Mouse (Mus musculus) spleen, postnatal 14 days (tissue): Measurements from ENCODE around the gene Repin1.

Experiments used
- DNase-seq, 2 experiments: peaks; one replicate each; pipeline ENCODE4 v3.0.0; 2021 to 2022; ENCODE audit warnings: low spot score in 2 of 2

The Repin1 gene

DNA sequence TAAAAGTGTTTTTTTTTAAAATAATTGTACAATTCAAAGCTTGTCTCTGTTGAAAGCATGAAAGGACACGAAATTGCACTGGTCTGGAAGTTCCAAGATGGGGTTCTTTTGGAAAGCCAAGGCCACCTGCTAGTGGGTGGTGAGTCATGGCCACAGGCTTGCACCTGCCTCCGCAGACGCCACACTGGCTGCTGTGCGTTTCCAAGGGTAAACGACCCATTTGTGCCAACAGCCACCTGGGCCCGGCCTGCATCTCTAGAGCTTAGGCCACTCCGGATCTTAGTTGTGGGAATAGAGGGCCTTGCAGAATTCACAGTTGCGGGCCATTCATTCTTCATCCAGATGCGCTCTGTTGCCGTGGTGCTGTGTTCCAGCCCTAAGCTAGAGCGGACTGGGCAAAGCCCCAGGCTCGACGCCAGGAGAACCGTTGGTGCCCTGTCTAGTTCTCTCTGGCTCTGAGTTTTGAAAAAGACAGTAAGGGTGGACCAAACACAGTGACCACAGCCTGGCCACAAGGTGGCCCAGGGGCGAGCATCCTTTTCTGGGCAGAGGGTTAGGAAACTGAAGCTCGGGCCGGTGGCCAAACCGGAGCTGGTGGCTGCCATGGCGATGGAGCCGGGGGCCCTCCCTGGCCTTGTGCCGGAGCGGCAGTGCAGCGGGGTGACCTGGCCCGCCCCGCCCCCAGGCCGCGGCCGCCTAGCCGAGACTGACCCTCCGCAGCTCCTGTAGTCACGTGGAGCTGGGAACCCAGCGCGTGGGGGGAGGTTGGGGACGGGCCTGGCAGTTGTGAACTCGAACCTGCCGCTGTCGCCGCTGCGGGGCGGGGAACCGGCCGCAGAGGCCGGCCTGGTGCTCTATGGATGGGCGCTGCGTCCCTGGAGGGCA lies at the start of gene Repin1, which contains the start of gene Gm44965:
Repin1 (plus strand) TSS at position 726 of the 885 bp plus-strand sequence.
Gm44965 (plus strand) TSS at position 784 of the 885 bp plus-strand sequence.
- DNase-seq, result peak; percentile 44 to 64

DNA sequence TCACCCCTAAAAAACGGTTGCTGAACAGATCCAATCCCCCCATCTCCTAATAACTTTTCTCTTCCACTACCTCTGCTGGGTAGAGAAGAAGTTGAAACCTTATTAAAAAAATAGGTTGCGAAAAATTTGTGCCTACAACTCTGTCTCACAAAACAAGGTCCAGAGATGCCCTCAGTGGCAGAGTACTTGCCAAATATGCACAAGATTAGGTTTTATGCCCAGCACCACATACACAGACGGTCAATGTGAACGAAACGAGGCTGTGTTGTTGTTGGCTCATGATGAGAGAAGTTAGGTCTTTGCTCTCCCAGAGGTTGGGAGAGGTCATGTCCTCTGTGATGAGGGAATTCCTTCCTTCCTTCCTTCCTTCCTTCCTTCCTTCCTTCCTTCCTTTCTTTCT lies 48.4 kb upstream of the Repin1 start:
- DNase-seq, result no peak

DNA sequence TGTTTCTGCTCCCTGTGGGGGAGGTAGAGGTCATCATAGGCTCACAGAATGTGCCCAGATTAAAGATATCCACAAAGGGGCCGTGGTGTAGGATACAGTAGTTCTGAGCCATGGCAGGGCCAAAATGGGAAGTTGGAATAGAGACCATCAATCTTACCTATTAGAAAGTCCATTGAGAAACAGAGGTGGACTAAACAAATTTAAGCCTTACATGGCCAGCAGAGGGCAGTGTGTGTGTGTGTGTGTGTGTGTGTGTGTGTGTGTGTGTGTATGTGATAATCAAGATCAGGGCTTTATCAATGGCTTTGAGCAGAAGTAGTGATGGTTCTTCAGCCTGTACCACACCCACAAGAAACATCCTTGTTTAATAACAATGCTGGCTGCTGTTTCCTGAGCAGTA lies 47.4 kb upstream of the Repin1 start:
- DNase-seq, result no peak

DNA sequence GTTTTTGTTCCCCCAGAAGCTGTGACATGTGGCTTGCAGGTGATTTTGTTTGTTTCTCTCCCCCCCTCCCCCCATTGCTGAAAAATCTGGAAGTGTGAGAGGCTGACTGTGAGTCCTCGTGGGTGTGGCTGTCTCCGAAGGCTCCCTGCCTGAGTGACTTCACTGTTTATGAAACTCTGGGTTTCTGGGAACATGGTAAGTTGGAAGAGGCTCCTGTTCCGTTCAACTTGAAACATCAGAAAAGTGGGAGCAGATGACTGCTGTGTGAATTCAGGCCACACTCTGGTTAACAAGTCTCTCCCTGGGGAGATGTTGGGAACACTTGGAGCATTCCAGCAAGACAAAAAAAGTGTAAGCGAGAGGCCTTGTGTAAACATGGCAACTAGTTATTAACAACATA lies 46.8 kb upstream of the Repin1 start:
- no peak for DNase-seq

DNA sequence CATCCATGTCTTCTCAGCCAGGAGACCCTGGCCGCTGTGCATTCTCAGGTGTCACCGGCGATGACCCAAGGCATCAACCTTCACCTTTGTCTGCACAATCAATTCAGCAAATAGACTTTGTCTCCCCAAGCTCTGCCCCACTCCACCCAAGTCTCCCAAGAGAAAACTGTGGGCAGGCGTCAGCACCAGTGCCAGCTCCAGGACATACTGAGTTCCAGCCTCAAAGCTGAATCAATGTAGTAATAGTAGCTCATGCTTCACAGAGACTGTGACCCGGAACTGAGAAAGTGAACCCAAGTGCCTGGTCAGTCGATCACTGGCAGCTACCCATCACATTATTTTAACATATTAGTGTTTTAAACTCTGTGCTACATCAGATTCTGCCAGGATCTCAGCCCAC lies 45.4 kb upstream of the Repin1 start:
- DNase-seq, result no peak

DNA sequence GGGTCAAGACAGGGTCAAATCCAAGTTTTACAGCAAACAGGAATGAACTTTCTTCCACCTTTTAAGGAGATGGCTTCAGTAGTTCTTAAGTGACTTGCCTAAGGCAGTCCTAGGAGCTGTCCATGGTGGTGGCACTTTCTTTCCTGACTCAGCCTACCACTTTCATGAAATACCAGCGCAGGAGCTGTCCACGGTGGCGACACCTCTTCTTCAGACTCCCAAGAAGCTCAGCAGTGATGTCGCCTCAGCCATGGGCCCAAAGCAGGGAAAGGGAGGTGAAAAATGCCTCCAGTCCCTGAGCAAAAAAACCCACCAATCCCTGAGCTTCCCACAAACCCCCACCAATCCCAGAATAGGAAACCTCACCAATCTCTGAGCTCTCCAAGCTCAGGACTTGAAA lies 40.8 kb upstream of the Repin1 start:
- peak in 1 of 2 experiments; percentile 29 for DNase-seq

DNA sequence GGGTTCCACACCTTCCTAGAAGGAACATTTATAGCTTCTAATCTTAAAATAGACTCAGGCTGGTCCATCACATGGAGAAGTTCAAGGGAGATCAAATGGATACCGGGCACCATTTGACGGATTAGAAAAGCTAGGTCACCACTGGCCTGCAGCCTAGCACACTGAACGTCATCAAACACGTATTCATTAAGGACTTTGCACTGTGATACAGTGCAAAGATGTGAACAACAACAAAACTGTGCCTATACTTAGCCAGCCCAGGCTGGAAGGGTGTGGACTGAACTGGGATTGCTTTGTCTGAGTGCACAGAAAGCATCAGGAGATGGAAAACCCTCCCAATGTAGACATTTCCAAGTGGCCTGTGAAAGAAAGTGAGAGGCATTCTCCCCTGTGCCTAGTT lies 39.9 kb upstream of the Repin1 start:
- no peak for DNase-seq

DNA sequence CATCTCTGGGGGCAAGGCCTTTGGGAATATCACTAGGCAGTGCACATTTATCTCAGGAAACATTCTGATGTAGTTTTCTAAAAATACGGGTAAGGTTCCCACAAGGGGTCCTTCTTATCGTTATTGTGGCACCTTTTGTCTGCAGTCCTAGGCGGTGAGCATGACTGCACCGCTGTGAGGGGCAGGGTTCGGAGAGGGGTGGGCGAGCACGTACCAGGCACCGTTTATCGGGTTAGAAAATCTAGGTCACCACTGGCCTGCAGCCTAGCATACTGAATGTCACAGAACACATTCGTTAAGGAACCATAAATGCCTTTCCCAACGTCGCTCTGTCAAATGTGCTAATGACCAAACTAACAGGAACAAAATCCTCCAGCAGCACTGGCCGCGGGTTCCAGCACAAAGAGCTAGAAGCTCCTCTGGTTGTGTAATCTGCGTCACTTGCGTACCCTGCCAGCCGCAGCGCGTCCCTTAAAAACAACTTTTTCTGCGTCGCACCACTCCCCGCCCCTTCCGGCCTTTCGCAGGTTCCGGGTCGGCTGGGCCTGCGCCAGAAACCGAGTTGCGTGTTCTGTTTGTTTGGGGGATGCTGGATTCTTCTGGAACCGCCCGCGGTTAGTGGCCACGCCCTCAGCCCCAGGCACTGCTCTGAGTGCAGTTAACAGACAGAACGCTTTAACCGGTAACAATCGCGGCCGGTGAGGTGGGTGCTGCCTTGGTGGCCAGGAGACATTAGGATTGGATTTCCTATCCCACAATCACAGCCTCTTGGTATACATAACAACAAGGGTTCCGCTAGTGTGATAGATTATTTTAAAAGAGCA lies 39.2 kb upstream of the Repin1 start, which contains the start of gene Lrrc61:
Lrrc61 (plus strand) TSS at position 517 of the 824 bp plus-strand sequence.
- peak; percentile 64 to 73 for DNase-seq

DNA sequence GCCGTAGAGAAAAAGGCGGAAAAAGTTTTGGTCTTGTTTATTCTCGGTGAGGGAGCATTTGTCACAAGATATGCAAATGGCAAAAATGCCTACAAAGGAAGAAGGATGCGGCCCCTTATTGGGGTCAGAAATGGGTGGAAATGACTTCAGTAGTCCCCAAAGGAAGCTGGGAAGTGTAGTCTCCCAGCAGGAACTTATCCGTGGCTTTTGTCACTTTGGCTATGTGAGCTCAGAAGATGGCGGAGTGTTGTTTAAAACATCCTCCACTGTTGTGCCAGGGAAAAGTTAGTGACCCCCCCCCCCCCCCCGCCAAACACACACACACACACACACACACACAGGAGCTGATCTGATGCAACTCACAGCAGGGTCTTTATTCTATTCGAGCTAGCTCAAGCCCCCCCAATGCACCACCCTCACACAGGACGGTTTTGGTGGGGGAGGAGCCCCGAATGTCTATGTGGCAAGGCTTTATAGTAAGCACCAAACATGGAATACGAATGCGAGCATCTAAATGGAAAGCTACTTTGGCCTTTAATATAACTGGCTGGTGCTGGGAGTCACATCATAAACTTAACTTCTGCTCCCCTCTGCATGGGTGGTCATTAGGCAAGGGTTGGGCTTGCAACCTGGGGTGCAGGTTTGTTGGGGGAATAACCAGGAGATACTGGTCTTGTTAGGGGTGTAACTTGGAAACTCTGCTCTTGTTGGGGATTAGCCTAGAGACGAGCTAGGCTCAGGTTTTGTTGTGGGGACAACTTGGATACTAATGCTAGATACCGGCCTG lies 38.4 kb upstream of the Repin1 start:
- no peak for DNase-seq

DNA sequence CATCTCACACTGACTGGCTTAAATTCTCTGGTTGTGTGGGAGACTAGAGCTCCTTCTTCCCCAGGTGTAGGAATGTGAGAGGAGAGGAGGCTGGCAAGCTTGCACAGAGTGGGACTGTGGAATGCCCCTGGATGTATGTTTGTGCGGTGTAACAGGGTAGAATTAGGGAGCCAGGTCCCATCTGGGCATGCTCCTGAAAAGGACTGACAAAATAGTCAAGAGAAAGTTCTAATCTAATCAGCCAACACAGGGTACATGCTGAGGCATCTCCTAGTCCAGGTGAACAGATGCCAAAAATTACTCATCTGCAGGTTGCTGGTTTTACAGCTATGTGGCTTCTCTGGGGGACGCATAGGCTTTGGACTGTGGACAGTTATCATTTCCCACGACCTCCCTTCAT lies 37.7 kb upstream of the Repin1 start:
- no peak for DNase-seq

DNA sequence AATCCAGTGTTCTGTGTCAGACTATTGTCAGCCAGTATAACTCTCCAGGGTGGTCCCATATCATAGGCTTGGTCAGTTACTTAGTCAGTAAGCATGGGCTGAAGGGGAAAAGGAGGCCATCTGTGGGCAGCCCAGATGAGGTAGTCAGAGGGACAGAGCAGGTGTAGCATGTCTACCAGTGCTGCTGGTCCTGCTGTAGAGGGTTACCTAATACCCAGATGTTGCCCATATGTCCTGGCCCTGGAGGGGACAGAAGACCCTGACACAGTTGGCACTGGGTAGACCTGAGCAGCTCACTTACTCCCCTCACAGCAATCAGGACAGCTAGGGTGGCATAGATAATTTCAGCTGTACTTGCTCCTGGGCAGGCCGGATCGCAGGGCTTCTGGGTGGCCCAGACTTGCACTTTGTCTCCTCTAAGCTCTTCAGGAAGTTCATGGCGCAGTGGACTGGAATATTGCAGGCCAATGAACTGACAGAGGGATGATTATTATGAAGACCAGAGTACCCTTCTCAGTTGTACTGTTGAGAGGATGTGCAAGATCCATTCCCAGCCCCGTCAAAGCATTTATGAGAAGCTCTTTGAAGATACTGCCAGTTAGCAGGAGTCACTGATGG lies 27.9 kb upstream of the Repin1 start:
- no peak for DNase-seq

DNA sequence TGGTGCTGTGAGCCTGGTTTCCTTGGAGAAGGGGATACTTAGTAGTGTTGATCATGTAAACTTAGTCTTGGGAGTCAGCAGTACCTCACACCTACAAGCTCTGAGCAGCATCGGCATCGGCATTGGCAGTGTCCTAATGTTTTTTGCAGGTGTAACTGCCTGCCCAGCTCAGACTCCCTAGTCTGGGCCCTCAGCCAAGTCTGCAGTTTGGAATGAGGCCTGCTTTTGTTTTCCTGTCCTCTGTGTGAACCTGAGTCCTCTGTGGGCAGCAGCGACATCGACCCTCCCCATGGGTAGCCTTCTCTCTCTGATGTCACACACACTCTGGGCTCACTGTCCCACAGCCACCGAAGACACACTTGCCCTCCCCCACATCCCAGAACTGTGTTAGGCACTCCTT lies 27.4 kb upstream of the Repin1 start:
- no peak for DNase-seq

DNA sequence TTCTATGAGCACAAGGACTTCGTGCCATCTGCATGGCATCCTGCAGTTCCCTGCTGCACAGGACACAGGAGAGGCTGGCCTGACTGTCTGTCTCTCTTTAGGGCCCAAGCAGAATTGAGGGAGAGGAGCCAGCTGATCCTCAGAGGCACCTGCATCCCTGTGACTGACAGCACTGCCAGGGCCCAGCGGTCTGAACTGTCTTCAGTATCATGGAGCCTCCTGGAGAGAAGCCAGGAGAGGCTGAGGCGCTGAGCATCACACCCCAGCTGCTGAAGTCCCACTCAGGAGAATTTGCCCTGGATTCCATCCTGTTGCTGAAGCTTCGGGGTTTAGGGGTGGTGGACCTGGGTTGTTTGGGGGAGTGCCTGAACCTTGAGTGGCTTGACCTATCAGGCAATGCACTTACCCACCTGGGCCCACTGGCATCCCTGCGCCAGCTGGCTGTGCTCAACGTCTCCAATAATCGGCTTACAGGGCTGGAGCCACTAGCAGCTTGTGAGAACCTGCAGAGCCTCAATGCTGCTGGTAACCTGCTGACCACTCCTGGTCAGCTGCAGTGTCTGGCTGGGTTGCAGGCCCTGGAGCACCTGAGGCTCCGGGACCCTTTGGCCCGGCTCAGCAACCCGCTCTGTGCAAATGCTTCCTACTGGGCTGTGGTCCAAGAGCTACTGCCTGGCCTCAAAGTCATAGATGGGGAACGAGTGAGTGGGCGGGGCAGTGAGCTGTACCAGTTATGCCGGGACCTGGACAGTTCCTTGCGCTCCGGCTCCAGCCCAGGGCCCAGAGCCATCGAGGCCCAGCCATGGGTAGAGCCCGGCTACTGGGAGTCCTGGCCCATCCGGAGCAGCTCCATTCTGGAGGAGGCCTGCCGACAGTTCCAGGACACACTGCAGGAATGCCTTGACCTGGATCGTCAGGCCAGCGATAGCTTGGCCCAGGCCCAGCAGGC lies 25.4 kb upstream of the Repin1 start:
- DNase-seq, result no peak

DNA sequence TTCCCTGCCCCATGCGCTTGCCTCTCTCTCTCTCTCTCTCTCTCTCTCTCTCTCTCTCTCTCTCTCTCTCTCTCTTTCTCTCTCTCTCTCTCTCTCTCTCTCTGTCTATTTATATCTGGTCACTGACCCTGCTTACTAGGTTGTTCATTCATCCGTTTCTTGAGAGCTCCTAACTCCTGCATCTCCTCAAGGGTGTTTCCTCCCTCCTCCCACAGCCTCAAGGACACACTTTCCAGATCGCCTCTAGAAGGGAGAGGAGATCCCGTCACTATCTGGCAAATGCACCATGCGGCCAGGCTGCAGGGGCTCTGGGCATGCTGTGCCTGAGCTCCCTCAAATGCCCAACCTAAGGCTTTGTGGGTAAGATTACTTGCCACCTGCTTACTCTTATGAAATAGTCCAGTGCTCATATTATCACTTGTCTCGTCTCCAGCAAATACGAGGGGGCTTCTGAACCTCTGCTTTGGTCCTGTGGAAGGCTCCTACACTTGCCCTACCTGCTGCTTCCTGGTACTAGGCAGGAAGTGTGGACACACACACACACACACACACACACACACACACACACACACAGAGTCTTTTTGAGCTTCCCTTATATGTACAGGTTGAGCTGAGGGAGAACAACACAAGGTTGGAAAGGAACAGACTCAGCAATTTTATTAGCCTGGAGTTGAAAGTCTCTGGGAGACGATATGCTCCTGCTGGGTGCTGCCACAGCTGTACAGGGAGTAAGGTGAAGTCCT lies 24.4 kb upstream of the Repin1 start:
- no peak for DNase-seq

DNA sequence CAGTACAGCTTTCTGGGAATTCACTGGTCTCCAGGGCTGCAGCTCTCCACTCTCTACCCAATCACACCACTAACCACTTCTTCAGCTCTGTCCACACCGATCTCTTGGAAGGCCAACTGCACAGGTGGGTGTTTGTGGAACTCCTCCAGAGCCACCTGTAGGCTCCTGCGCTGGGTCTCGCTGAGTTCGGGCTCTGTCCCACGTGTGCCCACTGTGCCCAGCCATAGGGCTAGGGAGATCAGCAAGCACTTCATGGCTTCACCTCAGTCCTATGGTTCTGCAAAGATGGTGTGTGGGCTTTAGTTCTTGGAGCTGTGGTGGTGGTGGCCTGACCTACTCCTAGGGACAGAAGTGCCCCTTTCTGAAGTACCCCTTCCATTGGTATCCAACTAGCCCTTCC lies 21.7 kb upstream of the Repin1 start:
- no peak for DNase-seq

DNA sequence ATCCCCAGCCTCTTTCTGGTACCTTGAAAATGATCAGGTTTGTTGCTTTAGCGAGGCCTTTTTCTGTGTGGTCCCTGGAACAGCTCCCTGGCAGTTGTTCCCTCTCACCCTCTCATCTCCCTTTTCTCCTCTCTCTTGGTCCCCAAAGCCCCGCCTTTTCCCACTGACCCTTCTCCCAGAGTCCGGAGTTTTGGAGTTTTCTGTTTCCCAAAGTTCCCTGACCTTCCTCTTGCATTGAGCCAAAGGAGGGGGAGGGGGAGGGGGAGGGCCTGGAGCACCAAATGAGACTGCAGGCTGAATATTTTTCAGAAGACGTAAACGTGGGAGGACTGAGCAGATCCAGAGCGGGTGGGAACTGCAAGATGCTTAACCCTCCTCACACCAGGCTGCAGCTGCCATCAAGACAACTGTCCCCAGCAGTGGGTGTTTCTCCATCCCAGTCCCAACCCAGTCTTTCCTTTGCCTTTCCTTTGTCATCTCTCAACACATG lies 21.1 kb upstream of the Repin1 start, which contains the start of gene Rarres2:
Rarres2 (minus strand) TSS at position 218 of the 490 bp plus-strand sequence.
- DNase-seq, result no peak

DNA sequence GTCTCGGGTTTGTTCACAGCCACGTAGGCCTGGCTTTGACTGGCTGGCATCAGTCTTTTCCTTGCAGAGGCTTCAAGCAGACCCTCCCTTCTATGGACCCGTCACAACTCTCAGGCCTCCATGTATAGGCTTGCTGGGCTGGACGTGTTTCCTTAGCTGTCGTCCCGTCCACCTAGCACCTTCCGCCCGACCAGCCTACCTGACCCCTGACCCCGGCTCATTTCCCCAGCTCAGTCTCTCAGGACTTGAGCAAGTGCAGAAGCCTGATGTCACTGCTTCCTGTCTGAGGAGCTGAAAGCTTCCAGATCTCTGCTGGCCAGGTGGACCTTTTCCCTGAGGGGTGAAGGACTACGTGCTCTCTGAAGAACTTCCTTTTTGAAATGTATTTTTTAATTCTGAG lies 20.4 kb upstream of the Repin1 start:
- DNase-seq, result no peak

DNA sequence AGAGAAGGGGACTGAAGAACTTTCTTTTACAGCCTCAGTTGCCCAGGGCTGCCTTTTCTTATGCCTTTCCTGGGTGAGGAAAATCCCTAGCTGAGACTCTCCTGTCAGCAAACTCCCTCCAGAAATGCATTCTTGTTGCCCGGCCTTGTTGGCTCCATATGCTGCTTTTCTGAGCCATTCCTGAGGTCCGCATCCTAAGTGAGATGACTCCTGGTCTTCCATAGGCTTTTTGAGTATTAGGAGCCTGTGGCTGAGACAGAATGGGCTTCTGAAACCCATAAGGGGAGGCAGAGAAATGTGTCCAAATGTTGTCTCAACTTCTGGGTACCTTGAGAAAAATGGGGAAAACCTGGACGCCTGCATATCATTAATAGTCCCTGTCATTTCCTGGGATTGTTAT lies 19.7 kb upstream of the Repin1 start:
- DNase-seq, result no peak

DNA sequence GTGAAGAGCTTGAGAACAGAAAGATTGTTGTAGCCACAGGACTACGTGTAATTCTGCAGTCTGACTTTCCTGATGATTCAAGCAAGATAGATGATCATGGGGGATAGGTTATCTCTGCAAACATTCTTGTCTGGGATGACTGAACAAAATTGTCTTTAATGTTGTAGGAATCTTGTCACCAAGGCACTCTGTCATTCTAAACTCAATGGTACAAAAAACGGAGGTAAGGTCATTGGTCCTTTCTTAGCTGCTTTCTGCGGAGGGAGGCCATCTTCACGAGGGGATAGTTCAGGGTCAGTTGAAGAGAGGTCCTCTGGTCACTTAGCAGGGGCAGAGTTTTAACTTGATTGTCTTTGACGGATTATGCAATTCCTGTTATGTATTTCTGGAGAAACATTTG lies 14.9 kb upstream of the Repin1 start:
- no peak for DNase-seq
